Mouse (Mus musculus) bone marrow macrophage, adult 2 months (primary cell): ENCODE measurements around the gene Olfr1042.

Source experiments
- CTCF ChIP-seq: IDR thresholded peaks from 2 replicates; pipeline ENCODE4 v1.5.1; 2012; ENCODE audit warnings: low read depth, mild to moderate bottlenecking, low read length, moderate library complexity
- POLR2A ChIP-seq: IDR thresholded peaks from 2 replicates; pipeline ENCODE4 v1.6.1; 2012; ENCODE audit warnings: mild to moderate bottlenecking, low read depth, low read length, borderline replicate concordance

DNA sequence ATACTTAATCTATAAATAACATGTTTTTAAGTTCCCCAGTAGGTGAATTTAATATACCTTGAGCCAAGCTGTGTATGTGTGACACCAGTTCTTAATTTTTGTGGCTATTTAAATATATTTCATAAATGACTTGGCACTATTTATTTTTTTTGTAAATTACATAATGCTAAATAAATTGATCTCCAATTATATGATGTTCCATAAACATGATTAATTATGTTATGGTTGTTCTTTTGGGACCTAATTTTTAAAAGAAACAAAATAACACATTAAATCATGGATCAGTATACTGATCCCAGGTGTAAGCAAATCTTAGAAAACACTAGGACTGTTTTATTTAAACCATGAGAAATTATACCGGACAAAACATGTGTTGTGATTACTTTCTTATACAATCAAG is 25.8 kb downstream of the Olfr1042 start, which contains the start of gene Olfr1039:
- no peak for TF ChIP-seq POLR2A
- no peak for TF ChIP-seq CTCF
